In the genomic region with DNA sequence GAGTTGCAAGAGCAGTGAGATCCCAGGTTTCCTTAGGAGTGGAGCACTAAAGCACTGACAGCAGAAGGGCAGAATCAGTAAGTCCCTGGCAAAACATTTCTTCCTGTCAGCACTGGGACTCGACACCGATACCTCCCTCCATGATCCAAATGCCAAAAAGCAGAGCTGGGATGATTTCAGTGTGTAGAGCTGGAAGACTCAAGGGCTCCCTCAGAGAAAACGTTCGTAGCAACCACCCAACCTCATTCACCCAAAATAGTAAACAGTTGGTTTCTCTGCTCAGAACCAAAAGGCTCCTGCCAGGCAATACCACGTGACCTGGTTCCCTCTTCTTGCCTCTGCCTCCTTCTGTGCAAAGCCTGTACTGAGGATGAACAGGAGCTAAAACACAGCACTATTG, we compare ENCODE assay signal across 11 mouse cellular contexts.
A peak's percentile ranks its signal among the peaks of the same experiment; 100 is the strongest.
DNase-seq lines count a peak whose midpoint lies in the region; ATAC-seq lines count a peak whose summit lies in the region.
"Had no signal": no experiment of that assay in that cellular context is flagged by ENCODE, and none has a peak within 500 bp of the region (broad histone marks: within the 10 kb centered on the region; RNA-seq: fewer than 3 reads in every experiment).

No protein-coding gene starts in this region.

- no peak overlapping the region for H3K4me3 ChIP-seq in lung, embryonic 16.5 days (ENCODE audit: low read length)
- H3K4me3 ChIP-seq in heart, embryonic 14.5 days (ENCODE audit: control insufficient read depth in 1 of 2, insufficient read depth in 1 of 2, low read depth in 1 of 2, low read length in 2 of 2) = no peak overlapping the region
- H3K4me3 ChIP-seq in neural tube, embryonic 15.5 days (replicated peaks) = no peak overlapping the region

- H3K27me3 ChIP-seq in lung, embryonic 16.5 days (ENCODE audit: control insufficient read depth, insufficient read depth, low read depth, low read length) = no peaks in the 10 kb centered on the region
- H3K27me3 ChIP-seq in heart, embryonic 14.5 days (ENCODE audit: control insufficient read depth, insufficient read depth, low read length) = peaks cover 15% of the 10 kb centered on the region
- H3K27me3 ChIP-seq in neural tube, embryonic 15.5 days (replicated peaks) = no peaks in the 10 kb centered on the region

- 51% methylated on average over 5 of the region's 5 CpGs for WGBS in lung, embryonic 16.5 days
- 18% methylated on average over 5 of the region's 5 CpGs for WGBS in heart, embryonic 14.5 days
- 79% methylated on average over 5 of the region's 5 CpGs for WGBS in neural tube, embryonic 15.5 days

- H3K36me3 ChIP-seq in lung, embryonic 16.5 days (ENCODE audit: control insufficient read depth, insufficient read depth, low read length) = peaks cover 6% of the 10 kb centered on the region; the same call in 1 of the 2 replicates
- H3K36me3 ChIP-seq in heart, embryonic 14.5 days (ENCODE audit: control insufficient read depth, insufficient read depth, low read length) = no peaks in the 10 kb centered on the region
- no peaks in the 10 kb centered on the region for H3K36me3 ChIP-seq in neural tube, embryonic 15.5 days

- H3K9me3 ChIP-seq in lung, embryonic 16.5 days (ENCODE audit: control insufficient read depth, low read length) = peaks cover 3% of the 10 kb centered on the region; the same call in 1 of the 2 replicates
- 0 out of 2 replicates have a peak, but pooled peaks cover 6% of the 10 kb centered on the region for H3K9me3 ChIP-seq in heart, embryonic 14.5 days (ENCODE audit: control insufficient read depth, low read length)
- no peaks in the 10 kb centered on the region for H3K9me3 ChIP-seq in neural tube, embryonic 15.5 days (replicated peaks)

- 0 out of 2 replicates have a peak, but pooled peaks have one; percentile 21 for ATAC-seq in lung, embryonic 16.5 days (ENCODE audit: low read depth)
- ATAC-seq in heart, embryonic 14.5 days (ENCODE audit: insufficient number of reproducible peaks, insufficient read depth, low FRiP score, low read depth) = 0 out of 2 replicates have a peak, but pooled peaks have one; percentile 51
- ATAC-seq in neural tube, embryonic 15.5 days (ENCODE audit: low FRiP score) = no peak
- ATAC-seq: activated CD4-positive, CD25-positive, alpha-beta regulatory T cell, adult 4 months; forebrain, embryonic 14.5 days had no signal

- no peak for DNase-seq in lung, postnatal 4 days
- peak; percentile 46 to 48 for DNase-seq in cerebellum, postnatal 36 days
- peak; percentile 38 for DNase-seq in lung, postnatal 36 days
- DNase-seq in kidney, postnatal 10 days = no peak
- no peak for DNase-seq in ovary, postnatal 36 days (ENCODE audit: low spot score)
- DNase-seq: embryo, embryonic 11 days had no signal

- no peak overlapping the region for H3K9ac ChIP-seq in lung, embryonic 16.5 days (ENCODE audit: low read length)
- H3K9ac ChIP-seq in heart, embryonic 14.5 days (ENCODE audit: low read length) = no peak overlapping the region
- no peak overlapping the region for H3K9ac ChIP-seq in neural tube, embryonic 15.5 days (replicated peaks)

- peaks cover 12% of the 10 kb centered on the region for H3K4me1 ChIP-seq in lung, embryonic 16.5 days (replicated peaks; ENCODE audit: control insufficient read depth, insufficient read depth, low read length)
- peaks cover 16 to 23% of the 10 kb centered on the region in 2 experiments for H3K4me1 ChIP-seq in heart, embryonic 14.5 days (ENCODE audit: control insufficient read depth in 2 of 2, insufficient read depth in 2 of 2, low read length in 2 of 2)
- peaks cover 11% of the 10 kb centered on the region for H3K4me1 ChIP-seq in neural tube, embryonic 15.5 days

- no peak overlapping the region for H3K4me2 ChIP-seq in lung, embryonic 16.5 days (ENCODE audit: low read depth, low read length)
- peak overlapping the region; percentile 21; the same call in 1 of the 2 replicates for H3K4me2 ChIP-seq in heart, embryonic 14.5 days (ENCODE audit: low read length)
- H3K4me2 ChIP-seq in neural tube, embryonic 15.5 days = no peak overlapping the region

- no peak overlapping the region for H3K27ac ChIP-seq in lung, embryonic 16.5 days (ENCODE audit: low read length)
- peak overlapping the region in 1 of 2 experiments; percentile 19; a peak in 1 of 4 replicates for H3K27ac ChIP-seq in heart, embryonic 14.5 days (replicated peaks in 1 of 2; ENCODE audit: control insufficient read depth in 1 of 2, insufficient read depth in 1 of 2, low read depth in 2 of 2, low read length in 2 of 2)
- H3K27ac ChIP-seq in neural tube, embryonic 15.5 days (replicated peaks) = no peak overlapping the region

Comparison
In these comparisons a context has a peak if more than half of its experiments do, and no peak if none do; other contexts are left out.
1. DNase-seq: peak in cerebellum, postnatal 36 days (2 of 2) and lung, postnatal 36 days (single experiment); none in lung, postnatal 4 days (0 of 2), kidney, postnatal 10 days (single experiment) and ovary, postnatal 36 days (single experiment).